Mouse (Mus musculus): ENCODE data around the gene Man2c1. TPM values are rescaled to one million over a fixed set of nuclear protein-coding genes. Genes with fewer than 3 reads are reported as not detected.
A peak's percentile ranks its signal among the peaks of the same experiment; 100 is the strongest.

The Man2c1 gene
- total RNA-seq (2015; ENCODE audit: low replicate concordance), result 12.3 and 15.3 TPM in 2 replicates
- 9.2 and 21.7 TPM in 2 replicates for total RNA-seq (2017; ENCODE audit: low replicate concordance)

DNA sequence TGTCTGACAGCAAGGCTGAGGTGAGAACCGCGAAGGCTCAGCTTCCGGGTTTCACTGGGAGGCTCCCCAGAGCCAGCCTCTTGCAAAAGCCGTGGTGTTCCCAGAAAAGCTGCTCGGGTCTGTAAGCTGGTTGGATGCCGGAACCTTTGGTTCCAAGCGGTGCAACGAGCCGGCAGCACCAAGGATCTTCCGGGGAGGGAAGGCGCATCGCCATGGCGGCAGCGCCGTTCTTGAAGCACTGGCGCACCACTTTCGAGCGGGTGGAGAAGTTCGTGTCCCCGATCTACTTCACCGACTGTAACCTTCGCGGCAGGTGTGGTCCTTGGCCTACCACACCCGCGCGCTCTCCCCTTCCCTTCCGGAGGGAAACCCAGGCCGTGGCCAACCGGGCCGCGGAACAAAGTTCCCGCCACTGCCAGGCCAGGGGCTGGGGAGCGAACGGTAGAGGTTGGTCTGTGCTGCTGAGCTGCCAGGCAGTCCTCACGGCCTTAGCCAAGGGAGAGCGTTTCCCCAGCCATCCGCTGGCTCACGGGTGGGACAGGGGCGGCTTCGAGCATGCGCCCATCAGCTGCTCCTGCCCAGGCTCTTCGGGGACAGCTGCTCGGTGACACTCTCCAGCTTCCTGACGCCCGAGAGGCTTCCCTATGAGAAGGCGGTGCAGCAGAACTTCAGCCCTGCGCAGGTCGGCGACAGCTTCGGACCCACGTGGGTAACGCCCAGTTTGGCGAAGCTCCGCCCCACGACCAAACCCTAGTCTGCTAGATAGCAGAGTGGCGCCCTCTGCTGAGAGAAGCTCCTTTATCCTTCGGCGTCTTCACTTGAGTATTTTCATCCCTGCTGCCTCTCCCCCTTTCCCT lies at the start of gene Man2c1:
Man2c1 (plus strand) TSS at position 114 of the 857 bp plus-strand sequence.
- peak; percentile 91 for ATAC-seq (replicated peaks; ENCODE audit: low FRiP score, poor library complexity, severe bottlenecking)

- ATAC-seq (replicated peaks; ENCODE audit: low FRiP score, poor library complexity, severe bottlenecking), result no peak
Measured at GRCm38 (mm10) chr9:57082236-57082635, 48.3 kb upstream of the Man2c1 start.

DNA sequence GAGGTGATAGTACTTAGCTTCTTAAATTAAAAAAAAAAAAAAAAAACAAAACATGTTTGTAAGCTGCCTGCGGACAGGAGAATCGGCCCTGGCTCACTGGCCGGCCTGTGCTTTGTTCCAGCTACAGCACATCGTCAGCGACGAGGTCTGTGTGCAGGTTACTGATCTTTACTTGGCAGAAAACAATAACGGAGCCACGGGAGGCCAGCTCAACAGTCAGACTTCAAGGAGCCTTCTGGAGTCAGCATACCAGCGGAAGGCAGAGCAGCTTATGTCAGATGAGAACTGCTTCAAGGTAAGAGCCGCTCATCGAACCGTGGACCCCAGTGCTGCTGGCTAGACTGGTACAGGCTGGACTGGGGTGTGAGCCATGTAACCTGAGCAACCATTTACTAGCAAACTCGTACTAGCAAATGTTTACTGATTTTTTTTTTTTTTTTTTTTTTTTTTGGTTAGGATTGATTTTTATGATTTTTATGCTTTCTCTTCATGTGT lies 13.2 kb upstream of the Man2c1 start:
- ATAC-seq (replicated peaks; ENCODE audit: low FRiP score, poor library complexity, severe bottlenecking), result no peak

- ATAC-seq (replicated peaks; ENCODE audit: low FRiP score, poor library complexity, severe bottlenecking), result no peak
Measured at GRCm38 (mm10) chr9:57129641-57130040, 849 bp upstream of the Man2c1 start.

GRCm38 (mm10) chr9:57137246-57137645 lies 6.8 kb downstream of the Man2c1 start:
- ATAC-seq (replicated peaks; ENCODE audit: low FRiP score, poor library complexity, severe bottlenecking), result no peak

- no peak for ATAC-seq (replicated peaks; ENCODE audit: low FRiP score, poor library complexity, severe bottlenecking)
Measured at GRCm38 (mm10) chr9:57137777-57138176, 7.3 kb downstream of the Man2c1 start.

GRCm38 (mm10) chr9:57138507-57138906 lies 8.0 kb downstream of the Man2c1 start:
- no peak for ATAC-seq (replicated peaks; ENCODE audit: low FRiP score, poor library complexity, severe bottlenecking)

DNA sequence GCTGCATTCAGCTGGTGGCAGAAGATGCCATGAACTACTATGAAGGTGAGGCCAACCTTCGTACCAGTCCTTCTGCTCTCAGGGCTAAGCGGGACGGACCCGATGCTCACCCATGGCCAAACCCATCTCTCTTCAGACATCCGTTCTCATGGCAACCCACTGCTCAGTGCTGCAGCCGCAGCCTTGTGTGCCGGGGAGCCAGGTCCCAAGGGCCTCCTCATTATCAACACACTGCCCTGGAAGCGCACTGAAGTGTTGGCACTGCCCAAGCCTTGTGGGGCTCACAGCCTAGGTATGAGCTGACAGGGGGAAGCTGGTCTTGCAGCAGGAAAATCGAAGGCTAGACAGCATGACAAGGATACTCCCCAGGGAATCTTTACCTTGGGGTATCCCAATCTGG lies 8.6 kb downstream of the Man2c1 start:
- no peak for ATAC-seq (replicated peaks; ENCODE audit: low FRiP score, poor library complexity, severe bottlenecking)

- no peak for ATAC-seq (replicated peaks; ENCODE audit: low FRiP score, poor library complexity, severe bottlenecking)
Measured at GRCm38 (mm10) chr9:57139571-57139970, 9.1 kb downstream of the Man2c1 start.

DNA sequence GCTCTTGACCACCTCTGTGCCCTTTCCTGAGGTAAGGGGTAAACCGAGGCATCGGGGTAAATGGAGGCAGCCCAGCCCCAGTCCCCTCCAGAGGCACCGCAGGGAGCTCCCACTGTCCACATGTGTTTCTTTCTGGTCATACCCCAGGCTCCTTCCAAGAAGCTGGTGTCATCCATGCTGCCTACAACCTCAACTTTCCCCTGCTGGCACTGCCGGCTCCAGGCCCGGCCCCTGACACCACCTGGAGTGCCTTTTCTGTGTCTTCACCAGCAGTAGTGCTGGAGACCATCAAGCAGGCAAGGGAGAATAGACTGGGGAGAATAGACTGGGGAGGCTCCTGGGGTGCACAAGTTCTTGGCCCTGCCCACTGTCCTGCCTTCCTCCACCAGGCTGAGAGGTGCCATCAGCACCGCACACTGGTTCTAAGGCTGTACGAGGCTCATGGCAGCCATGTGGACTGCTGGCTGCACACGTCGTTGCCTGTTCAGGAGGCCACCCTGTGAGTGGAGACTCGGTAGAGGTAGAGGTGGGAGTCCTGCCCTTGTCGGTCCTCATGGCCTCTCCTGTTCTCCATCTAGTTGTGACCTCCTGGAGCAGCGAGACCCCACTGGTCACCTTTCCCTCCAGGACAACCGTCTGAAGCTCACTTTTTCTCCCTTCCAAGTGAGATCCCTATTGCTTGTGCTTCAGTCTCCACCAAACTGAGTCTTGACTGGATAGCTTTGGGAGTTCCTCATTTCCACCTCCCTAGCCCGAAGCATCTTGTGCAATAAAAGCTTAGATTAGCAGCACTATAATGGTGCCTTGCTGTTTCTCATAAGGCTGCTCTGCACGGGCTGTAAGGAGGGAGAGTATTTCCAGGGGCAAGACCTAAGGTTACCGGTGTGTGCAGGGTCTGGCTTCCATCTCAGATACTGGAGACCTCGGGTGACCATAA lies 11.2 kb downstream of the Man2c1 start:
- ATAC-seq (replicated peaks; ENCODE audit: low FRiP score, poor library complexity, severe bottlenecking), result no peak

- no peak for ATAC-seq (replicated peaks; ENCODE audit: low FRiP score, poor library complexity, severe bottlenecking)
Measured at GRCm38 (mm10) chr9:57143212-57143611, 12.7 kb downstream of the Man2c1 start.

- ATAC-seq (replicated peaks; ENCODE audit: low FRiP score, poor library complexity, severe bottlenecking), result no peak
Measured at GRCm38 (mm10) chr9:57144830-57145229, 14.3 kb downstream of the Man2c1 start.

DNA sequence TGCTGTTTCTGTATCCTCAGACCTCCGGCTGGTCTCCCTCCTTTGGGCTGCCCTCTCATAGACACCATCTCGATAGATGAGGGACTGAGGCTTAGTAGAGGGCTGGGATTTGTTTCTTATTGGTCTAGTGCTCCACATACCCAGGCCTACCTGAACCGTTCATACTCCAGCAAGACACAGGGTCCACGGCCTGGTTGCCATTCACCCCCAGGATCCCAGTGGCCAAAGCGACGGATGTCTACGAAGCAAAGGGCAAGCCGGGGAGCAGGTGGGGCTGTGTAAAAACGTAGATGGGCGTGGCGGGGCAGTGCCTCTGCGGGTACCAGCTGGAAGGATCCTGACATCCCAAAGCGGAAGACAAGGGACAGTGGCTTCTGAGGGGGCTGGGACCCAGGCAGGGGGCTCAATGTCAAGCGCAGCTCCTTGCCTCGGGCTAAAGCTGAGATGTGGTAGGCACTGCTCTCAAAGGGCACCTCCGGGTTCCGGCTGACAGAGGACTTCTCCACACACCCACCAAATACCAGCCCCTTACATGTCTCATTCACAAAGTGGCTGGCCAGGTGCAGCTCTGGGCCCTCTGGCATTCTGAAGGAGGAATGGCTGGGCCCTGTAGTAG lies 16.1 kb downstream of the Man2c1 start:
- no peak for ATAC-seq (replicated peaks; ENCODE audit: low FRiP score, poor library complexity, severe bottlenecking)

GRCm38 (mm10) chr9:57147205-57148143 lies 17.0 kb downstream of the Man2c1 start:
- ATAC-seq (replicated peaks; ENCODE audit: low FRiP score, poor library complexity, severe bottlenecking), result 0 out of 2 replicates have a peak, but pooled peaks have one; percentile 5

DNA sequence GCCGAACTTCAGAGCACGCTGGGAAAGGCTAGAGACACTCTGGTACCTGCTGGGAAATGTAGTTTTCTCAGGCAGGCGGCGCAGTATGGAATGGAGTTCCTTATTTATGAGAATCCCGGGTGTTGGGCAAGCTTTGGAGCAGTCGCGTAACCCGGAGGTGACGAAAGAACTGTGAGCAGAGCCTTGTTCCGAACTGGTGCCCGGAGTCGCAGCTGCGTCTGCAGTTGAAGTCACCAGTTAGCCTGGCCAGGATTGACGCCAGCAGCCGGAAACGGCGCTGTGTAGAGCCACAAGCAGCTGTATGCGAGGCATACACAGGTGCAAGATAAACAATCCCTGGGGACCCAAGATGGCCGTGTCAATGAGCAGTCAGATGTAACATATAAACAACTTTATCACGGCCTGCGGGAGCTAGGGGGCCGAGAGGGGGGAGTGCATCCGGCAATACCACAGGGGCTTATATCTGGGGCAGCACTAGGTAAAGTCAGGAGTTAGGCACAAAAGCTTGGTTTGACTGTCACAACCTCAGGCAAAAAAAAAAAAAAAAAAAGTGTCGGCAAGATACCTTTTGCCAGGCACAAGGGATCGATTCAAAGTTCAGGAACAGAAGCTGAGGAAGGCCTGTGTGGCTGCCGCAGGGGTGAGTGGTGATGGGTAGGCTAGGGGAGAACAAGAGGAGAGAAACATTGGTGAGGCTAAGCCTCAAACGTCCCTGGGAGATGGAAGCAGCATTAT lies 17.8 kb downstream of the Man2c1 start, which contains the start of gene Neil1:
Neil1 (minus strand) TSS at position 162 of the 735 bp plus-strand sequence.
- ATAC-seq (replicated peaks; ENCODE audit: low FRiP score, poor library complexity, severe bottlenecking), result peak; percentile 74

DNA sequence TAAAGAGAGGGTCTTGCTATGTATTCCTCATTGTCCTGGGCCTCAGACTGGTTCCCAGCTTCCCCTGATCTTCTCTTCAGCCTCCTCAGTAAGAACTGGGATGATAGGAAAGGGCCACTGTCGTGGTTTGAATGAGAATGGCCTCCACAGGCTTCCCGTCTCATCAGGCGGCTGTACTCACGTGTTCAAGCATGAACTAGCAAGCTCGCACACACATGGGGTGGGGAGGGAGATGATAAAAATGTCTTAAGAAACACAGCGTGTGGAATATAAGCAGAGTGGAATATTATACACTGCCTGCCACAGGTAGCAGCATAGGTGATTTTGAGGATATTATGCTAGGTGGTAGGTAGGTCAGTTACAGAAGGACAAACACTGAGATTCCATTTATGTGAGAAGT lies 18.5 kb downstream of the Man2c1 start:
- no peak for ATAC-seq (replicated peaks; ENCODE audit: low FRiP score, poor library complexity, severe bottlenecking)

DNA sequence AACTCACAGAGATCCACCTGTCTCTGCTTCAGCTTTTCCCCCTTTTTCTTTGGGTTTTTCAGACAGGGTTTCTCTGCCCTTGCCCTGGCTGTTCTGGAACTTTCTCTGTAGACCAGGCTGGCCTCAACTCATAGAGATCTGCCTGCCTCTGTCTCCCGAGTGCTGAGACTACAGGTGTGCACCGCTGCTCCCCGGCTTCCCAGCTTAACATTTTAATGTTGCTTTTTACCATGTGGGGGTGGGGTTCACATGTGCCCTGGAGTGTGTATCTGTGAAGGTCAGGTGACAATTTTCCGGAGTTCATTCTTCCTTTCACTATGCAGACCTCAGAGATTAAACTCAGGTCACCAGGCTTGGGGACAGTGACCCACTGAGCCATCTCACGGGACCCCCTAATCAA lies 19.7 kb downstream of the Man2c1 start:
- ATAC-seq (replicated peaks; ENCODE audit: low FRiP score, poor library complexity, severe bottlenecking), result no peak

DNA sequence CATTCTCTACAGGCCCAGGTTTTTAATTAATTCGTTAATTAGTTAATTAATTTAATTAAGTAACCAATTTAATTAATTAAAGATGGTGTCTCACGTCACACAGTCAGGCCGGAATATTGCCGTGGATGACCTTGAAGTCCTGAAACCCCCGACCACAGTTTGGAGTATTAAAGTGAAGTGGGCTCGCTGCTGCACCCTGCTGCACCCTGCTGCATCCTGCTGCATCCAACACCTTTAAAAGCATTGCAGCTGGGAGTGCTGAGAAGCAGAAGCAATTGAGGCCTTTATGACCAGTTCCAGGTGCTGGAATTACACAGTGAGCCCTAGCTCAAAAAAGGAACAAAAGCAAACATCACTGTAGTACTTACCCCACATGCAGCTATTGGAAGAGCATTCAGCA lies 21.8 kb downstream of the Man2c1 start:
- ATAC-seq (replicated peaks; ENCODE audit: low FRiP score, poor library complexity, severe bottlenecking), result no peak
